Mouse (Mus musculus) MEL (cell line): ENCODE data around the gene Prmt1. TPM values are rescaled to one million over a fixed set of nuclear protein-coding genes. Genes with fewer than 3 reads are reported as not detected.

Experiments used
- DNase-seq: peaks from one replicate; pipeline ENCODE4 v3.0.0; 2011; ENCODE audit warnings: low read depth, low spot score
- H3K27ac ChIP-seq: 2 replicates; pipeline ENCODE4 v1.5.1; 2012; ENCODE audit warnings: low read depth, mild to moderate bottlenecking, control low read depth, low read length, moderate library complexity; ENCODE audit not compliant: control insufficient read depth
- H3K27me3 ChIP-seq, 2 experiments: fragments of 150-350 bp in 1 of 2; sonication (generic) in 1 of 2; 2 replicates each; pipeline ENCODE4 v1.6.1; 2012; ENCODE audit warnings: low read length in 2 of 2, mild to moderate bottlenecking in 2 of 2, improper control_type of control experiment in 1 of 2, moderate library complexity in 1 of 2; ENCODE audit not compliant: insufficient read depth in 2 of 2, control insufficient read depth in 1 of 2
- H3K36me3 ChIP-seq, 2 experiments: 2 replicates each; pipeline ENCODE4 v1.6.1; 2012 to 2014; ENCODE audit warnings: low read length in 2 of 2, improper control_type of control experiment in 1 of 2, inconsistent platforms in 1 of 2, mild to moderate bottlenecking in 1 of 2; ENCODE audit not compliant: insufficient read depth in 2 of 2, control insufficient read depth in 1 of 2
- H3K4me1 ChIP-seq, 2 experiments: fragments of 150-350 bp in 1 of 2; sonication (generic) in 1 of 2; 2 replicates each; pipeline ENCODE4 v1.6.1; 2012; ENCODE audit warnings: low read length in 2 of 2, improper control_type of control experiment in 1 of 2, mild to moderate bottlenecking in 1 of 2; ENCODE audit not compliant: insufficient read depth in 2 of 2, control insufficient read depth in 1 of 2
- H3K4me3 ChIP-seq, 2 experiments: fragments of 150-350 bp in 1 of 2; sonication (generic) in 1 of 2; 2 replicates each; pipeline ENCODE4 v1.5.1; 2012; ENCODE audit warnings: low read depth in 2 of 2, low read length in 2 of 2, mild to moderate bottlenecking in 2 of 2, moderate library complexity in 2 of 2, control low read depth in 1 of 2, improper control_type of control experiment in 1 of 2; ENCODE audit not compliant: control insufficient read depth in 1 of 2, insufficient read depth in 1 of 2
- H3K79me2 ChIP-seq: 2 replicates; pipeline ENCODE4 v1.6.1; 2012; ENCODE audit warnings: mild to moderate bottlenecking, low read length, moderate library complexity; ENCODE audit not compliant: control insufficient read depth, poor library complexity, insufficient read depth
- H3K9ac ChIP-seq: 2 replicates; pipeline ENCODE4 v1.6.1; 2012; ENCODE audit warnings: low read depth, mild to moderate bottlenecking, control low read depth, low read length, moderate library complexity; ENCODE audit not compliant: control insufficient read depth, poor library complexity, severe bottlenecking
- H3K9me3 ChIP-seq: fragments of 150-350 bp; sonication (generic); replicated peaks from 2 replicates; pipeline ENCODE4 v1.6.1; 2012; ENCODE audit warnings: mild to moderate bottlenecking, low read length, improper control_type of control experiment, moderate library complexity; ENCODE audit not compliant: insufficient read depth
- BHLHE40 ChIP-seq: IDR thresholded peaks from 2 replicates; pipeline ENCODE4 v1.6.1; 2012; ENCODE audit warnings: low read depth, mild to moderate bottlenecking, inconsistent platforms, low read length, improper control_type of control experiment, borderline replicate concordance
- CHD1 ChIP-seq: IDR thresholded peaks from 2 replicates; pipeline ENCODE4 v1.6.1; 2012; ENCODE audit warnings: low read depth, mild to moderate bottlenecking, inconsistent platforms, low read length, improper control_type of control experiment
- CTCF ChIP-seq, 3 experiments: IDR thresholded peaks in 2 of 3; conservative IDR thresholded peaks in 1 of 3; 2 replicates each; pipeline ENCODE4 v1.5.1; 2011 to 2012; ENCODE audit warnings: low read length in 3 of 3, low read depth in 2 of 3, mild to moderate bottlenecking in 2 of 3, improper control_type of control experiment in 1 of 3, inconsistent platforms in 1 of 3, mixed read lengths in 1 of 3, moderate library complexity in 1 of 3; ENCODE audit not compliant: control insufficient read depth in 1 of 3, insufficient read depth in 1 of 3, poor library complexity in 1 of 3, severe bottlenecking in 1 of 3
- ELF1 ChIP-seq: IDR thresholded peaks from 2 replicates; pipeline ENCODE4 v1.6.1; 2014; ENCODE audit warnings: low read depth, mild to moderate bottlenecking, inconsistent platforms, low read length, improper control_type of control experiment, moderate library complexity
- ETS1 ChIP-seq: IDR thresholded peaks from 2 replicates; pipeline ENCODE4 v1.6.1; 2012; ENCODE audit warnings: low read depth, mild to moderate bottlenecking, inconsistent platforms, low read length, improper control_type of control experiment, moderate library complexity
- GATA1 ChIP-seq: IDR thresholded peaks from 2 replicates; pipeline ENCODE4 v1.6.1; 2011; ENCODE audit warnings: low read depth, low read length, improper control_type of control experiment
- JUND ChIP-seq: IDR thresholded peaks from 2 replicates; pipeline ENCODE4 v1.6.1; 2011; ENCODE audit warnings: low read depth, mild to moderate bottlenecking, improper control_type of control experiment, low read length
- MAX ChIP-seq: IDR thresholded peaks from 2 replicates; pipeline ENCODE4 v1.6.1; 2011; ENCODE audit warnings: low read length, improper control_type of control experiment
- MAZ ChIP-seq: IDR thresholded peaks from 2 replicates; pipeline ENCODE4 v1.6.1; 2012; ENCODE audit warnings: low read depth, mild to moderate bottlenecking, inconsistent platforms, low read length, improper control_type of control experiment
- MXI1 ChIP-seq: IDR thresholded peaks from 2 replicates; pipeline ENCODE4 v1.6.1; 2011; ENCODE audit warnings: mild to moderate bottlenecking, low read depth, low read length, improper control_type of control experiment
- MYC ChIP-seq: IDR thresholded peaks from 2 replicates; pipeline ENCODE4 v1.6.1; 2011; ENCODE audit warnings: low read depth, mild to moderate bottlenecking, low read length, improper control_type of control experiment, moderate library complexity
- NELFE ChIP-seq: IDR thresholded peaks from 2 replicates; pipeline ENCODE4 v1.6.1; 2011; ENCODE audit warnings: low read depth, low read length, improper control_type of control experiment
- NRF1 ChIP-seq: IDR thresholded peaks from 2 replicates; pipeline ENCODE4 v1.6.1; 2014; ENCODE audit warnings: low read depth, mild to moderate bottlenecking, inconsistent platforms, low read length, improper control_type of control experiment, moderate library complexity; ENCODE audit not compliant: poor library complexity, insufficient read depth, severe bottlenecking
- POLR2AphosphoS2 ChIP-seq: IDR thresholded peaks from 2 replicates; pipeline ENCODE4 v1.6.1; 2011; ENCODE audit warnings: low read length, improper control_type of control experiment
- RAD21 ChIP-seq: IDR thresholded peaks from 2 replicates; pipeline ENCODE4 v1.6.1; 2011; ENCODE audit warnings: mild to moderate bottlenecking, low read depth, low read length, improper control_type of control experiment
- RCOR1 ChIP-seq: IDR thresholded peaks from 2 replicates; pipeline ENCODE4 v1.6.1; 2012; ENCODE audit warnings: low read depth, mild to moderate bottlenecking, inconsistent platforms, low read length, improper control_type of control experiment
- SIN3A ChIP-seq: IDR thresholded peaks from 2 replicates; pipeline ENCODE4 v1.6.1; 2012; ENCODE audit warnings: low read length, improper control_type of control experiment, inconsistent platforms
- SMC3 ChIP-seq: IDR thresholded peaks from 2 replicates; pipeline ENCODE4 v1.6.1; 2011; ENCODE audit warnings: low read depth, low read length, improper control_type of control experiment
- USF1 ChIP-seq: IDR thresholded peaks from 2 replicates; pipeline ENCODE4 v1.6.1; 2014; ENCODE audit warnings: low read depth, mild to moderate bottlenecking, inconsistent platforms, low read length, improper control_type of control experiment, moderate library complexity
- ZC3H11A ChIP-seq: IDR thresholded peaks from 2 replicates; pipeline ENCODE4 v1.6.1; 2012; ENCODE audit warnings: low read depth, mild to moderate bottlenecking, inconsistent platforms, low read length, improper control_type of control experiment
- ZNF384 ChIP-seq: IDR thresholded peaks from 2 replicates; pipeline ENCODE4 v1.6.1; 2012; ENCODE audit warnings: low read depth, mild to moderate bottlenecking, inconsistent platforms, low read length, improper control_type of control experiment
- polyA plus RNA-seq, 2 experiments: library from polyadenylated mRNA; stranded (reverse) in 1 of 2; unstranded in 1 of 2; fragments of >175 nt in 1 of 2; fragments of >200 nt in 1 of 2; gene quantifications; 2 replicates each; pipeline versions ENCODE4 v1.2.1 to v1.2.4; 2012; ENCODE audit warnings: low replicate concordance in 2 of 2, low read depth in 1 of 2; ENCODE audit not compliant: insufficient read length in 2 of 2, insufficient read depth in 1 of 2, missing spikeins in 1 of 2
- total RNA-seq: library from RNA; depleted of rRNA; stranded (reverse); fragments of 300-350 nt; gene quantifications from 2 replicates; pipeline ENCODE4 v1.2.3, GENCODE M21; 2012

Gene Prmt1
- total and polyA plus RNA-seq, 3 experiments: 254 to 715 (median 317) TPM

GRCm38 (mm10) chr7:44986879-44987718 is 731 bp upstream of the Prmt1 start (continued):
- peak; percentile 59 for TF ChIP-seq ELF1
- peak; percentile 71 for TF ChIP-seq MAX

GRCm38 (mm10) chr7:44985595-44986191 is 675 bp downstream of the Prmt1 start:
- no peaks in the 10 kb centered on the region for H3K27me3 ChIP-seq
- TF ChIP-seq BHLHE40 (no peak; the same call in 1 of the 2 replicates), USF1 (peak; percentile 26; the same call in 1 of the 2 replicates), CTCF (IDR thresholded peaks at IDR 0.05 in 2 of 3, conservative IDR thresholded peaks at IDR 0.05 in 1 of 3; ENCODE audit: control insufficient read depth in 1 of 3, insufficient read depth in 1 of 3, low read depth in 2 of 3, low read length in 3 of 3, poor library complexity in 1 of 3, severe bottlenecking in 1 of 3) (peak in 2 of 3 experiments; percentile 32 to 51; a peak in 3 of 6 replicates), MAX (peak; percentile 94), POLR2AphosphoS2 (peak; percentile 20; the same call in 1 of the 2 replicates), RAD21 (no peak), SIN3A (peak; percentile 72; the same call in 1 of the 2 replicates), MYC (peak; percentile 93), MXI1 (peak; percentile 95), ZNF384 (no peak), GATA1 (no peak), ZC3H11A (no peak), CHD1 (0 out of 2 replicates have a peak, but pooled peaks have one; percentile 47), MAZ (no peak), NRF1 (no peak), SMC3 (0 out of 2 replicates have a peak, but pooled peaks have one; percentile 7), JUND (no peak), RCOR1 (no peak), ETS1 (0 out of 2 replicates have a peak, but pooled peaks have one; percentile 3), NELFE (no peak)
- H3K9me3 ChIP-seq: no peaks in the 10 kb centered on the region
- DNase-seq: peak; percentile 74
- peak overlapping the region; percentile 86 for H3K27ac ChIP-seq
- peak overlapping the region; percentile 99 for H3K9ac ChIP-seq
- H3K4me3 ChIP-seq: peak overlapping the region; percentile 72 to 99
- H3K79me2 ChIP-seq: peaks cover 45% of the 10 kb centered on the region
- peaks cover 9 to 10% of the 10 kb centered on the region in 2 experiments for H3K36me3 ChIP-seq
- peaks cover 0 to 11% of the 10 kb centered on the region in 2 experiments; a peak in 3 of 4 replicates for H3K4me1 ChIP-seq
